Mouse (Mus musculus): Measurements from ENCODE around the gene Ankrd28.
A peak's percentile ranks its signal among the peaks of the same experiment; 100 is the strongest.
"Not testable (repeated sequence)": the region's sequence is repeated elsewhere in the genome, so short reads cannot be mapped to it uniquely, and the experiment has no call there.

Ankrd28 gene

DNA sequence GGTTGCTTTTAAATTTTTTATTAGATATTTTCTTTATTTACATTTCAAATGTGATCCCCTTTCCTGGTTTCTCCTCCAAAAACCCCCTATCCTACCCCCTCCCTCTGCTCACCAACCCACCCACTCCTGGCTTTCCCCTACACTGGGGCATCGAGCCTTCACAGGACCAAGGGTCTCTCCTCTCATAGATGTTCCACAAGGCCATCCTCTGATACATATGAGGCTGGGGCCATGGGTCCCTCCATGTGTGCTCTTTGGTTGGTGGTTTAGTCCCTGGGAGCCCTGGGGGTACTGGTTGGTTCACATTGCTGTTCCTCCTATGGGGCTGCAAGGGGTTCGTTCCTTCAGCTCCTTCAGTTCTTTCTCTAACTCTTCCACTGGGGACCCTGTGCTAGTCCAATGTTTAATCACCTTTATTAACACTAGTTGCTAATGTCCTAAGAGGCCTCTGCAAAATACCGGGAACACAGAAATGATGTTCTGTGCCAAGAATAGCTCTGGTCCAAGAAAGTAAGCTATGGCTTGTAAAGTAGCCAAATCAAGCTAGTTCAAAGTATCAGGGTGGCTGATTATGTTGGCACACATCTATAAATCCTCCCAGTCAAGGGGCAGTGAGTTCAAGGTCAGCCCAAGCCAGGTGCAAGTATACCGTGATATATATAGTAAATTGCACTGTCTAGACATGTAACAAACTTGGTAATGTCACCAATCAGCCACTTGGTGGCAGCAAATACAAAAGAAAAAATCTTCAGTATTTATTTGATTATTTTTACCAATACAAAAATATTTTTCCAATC, 36.3 kb downstream of the Ankrd28 start:
- peak; percentile 25 to 39 for DNase-seq

DNA sequence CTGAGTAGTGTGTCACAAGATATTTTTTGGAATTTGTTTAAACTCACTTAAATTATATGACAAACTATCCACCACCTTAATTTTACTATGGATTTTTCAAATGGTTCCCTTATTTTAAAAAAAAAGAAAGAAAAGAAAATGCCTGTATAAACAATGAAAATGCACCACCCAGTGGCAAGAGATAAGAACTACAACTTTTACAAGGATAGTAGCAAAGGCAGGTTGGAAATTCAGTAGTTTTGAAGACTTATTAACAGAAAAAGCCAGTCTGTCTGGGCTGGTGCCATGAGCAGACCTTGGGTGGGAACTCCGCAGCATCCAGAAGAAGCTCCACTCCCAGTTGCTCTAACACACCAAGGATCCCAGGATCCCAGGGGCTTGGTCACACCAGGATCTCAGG, 39.7 kb downstream of the Ankrd28 start:
- DNase-seq: peak; percentile 42 to 45

DNA sequence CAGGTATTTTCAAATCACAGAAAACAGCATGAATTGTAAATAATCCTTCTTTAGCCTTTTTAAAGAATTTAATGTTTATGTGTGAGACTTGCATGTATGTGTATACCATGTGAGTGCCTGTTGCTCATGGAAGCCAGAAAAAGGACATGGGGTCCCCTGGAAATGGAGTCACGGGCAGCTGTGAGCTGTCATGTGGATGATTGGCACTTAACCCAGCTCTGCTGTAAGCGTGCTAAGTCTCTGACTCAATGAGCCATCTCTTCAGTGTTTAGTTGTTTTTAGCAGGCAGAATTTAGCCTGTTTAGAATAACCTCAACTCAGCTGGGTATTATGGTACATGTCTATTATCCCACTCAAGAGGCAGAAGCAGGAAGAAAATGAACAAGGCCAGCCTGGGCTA, 43.5 kb downstream of the Ankrd28 start:
- DNase-seq: no peak

GRCm38 (mm10) chr14:31785681-31786080, 44.8 kb downstream of the Ankrd28 start:
- DNase-seq: no peak

GRCm38 (mm10) chr14:31784975-31785374, 45.5 kb downstream of the Ankrd28 start:
- DNase-seq: no peak

DNA sequence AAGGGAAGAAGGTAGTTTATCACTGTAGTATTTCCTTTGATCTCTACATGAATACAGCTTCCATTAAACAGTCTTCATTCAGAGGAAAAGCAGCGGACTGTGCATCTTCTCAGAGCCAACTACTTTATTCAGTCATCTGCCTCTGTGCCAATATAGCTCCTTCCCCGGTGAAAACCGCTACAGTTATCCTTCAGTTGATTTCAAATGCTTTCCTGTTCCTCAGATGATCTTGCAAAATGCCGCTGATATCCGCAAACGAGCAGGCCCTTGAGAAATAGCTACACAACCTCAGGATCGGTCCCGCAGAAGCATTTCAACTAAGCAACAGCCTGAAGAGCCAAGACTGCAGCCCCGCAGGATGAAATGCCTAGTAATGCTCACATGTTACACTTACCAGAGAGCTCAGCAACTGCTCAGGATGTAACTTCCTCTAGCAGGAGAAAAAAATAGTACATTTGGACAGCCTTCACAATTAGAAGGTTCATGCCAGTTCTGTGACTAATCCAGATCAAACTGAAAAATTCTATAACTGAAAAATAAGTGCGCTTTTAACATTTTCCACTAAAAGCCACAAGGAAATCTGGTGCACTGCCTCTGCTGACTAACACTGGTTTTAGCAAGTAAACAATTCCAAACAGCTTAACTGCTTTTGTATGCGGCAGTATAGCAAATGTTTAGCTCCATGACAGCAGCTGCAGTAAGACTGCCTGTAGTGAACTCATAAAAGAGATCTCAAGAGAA, 49.0 kb downstream of the Ankrd28 start:
- DNase-seq: peak; percentile 16 to 33

DNA sequence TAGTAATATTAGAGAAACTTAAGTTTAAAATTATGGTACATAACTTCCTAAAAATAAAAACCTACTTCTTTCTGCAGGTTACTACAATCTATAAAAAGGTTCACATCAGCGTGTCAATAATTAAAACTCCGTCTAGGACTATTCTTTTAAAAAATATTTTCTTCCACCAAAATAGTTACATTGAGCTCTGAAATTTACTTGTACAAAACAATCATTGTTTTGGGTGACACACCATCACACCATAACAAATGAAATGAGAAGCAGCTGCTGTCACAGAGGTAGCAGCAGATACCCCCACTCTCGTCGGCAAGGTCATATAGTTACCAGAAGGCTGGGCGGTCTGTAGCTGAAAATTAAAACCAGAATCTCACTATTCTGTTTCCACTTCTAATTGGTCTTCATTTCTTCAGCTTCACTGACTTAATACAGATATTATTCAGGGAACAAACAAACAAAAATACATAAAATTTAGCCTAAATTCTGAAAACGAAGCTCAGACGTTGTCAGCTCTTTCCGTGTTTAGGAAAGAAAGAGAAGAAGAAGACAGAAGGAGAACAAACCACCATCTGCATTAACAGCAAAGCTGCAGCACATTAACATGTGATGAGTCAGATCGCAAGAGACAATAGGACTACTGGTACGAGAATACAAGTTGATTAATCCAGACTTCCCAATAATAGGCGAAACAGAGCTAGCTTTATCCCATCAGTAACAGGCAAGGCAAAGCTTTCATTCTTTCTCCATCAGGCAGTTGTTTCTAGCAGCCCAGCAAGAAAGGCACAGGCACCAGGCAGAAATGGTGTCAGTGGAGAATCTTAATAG, 49.8 kb downstream of the Ankrd28 start:
- no peak for DNase-seq

GRCm38 (mm10) chr14:31773518-31773917, 56.9 kb downstream of the Ankrd28 start:
- DNase-seq: no peak

GRCm38 (mm10) chr14:31772251-31772650, 58.2 kb downstream of the Ankrd28 start:
- DNase-seq: no peak

DNA sequence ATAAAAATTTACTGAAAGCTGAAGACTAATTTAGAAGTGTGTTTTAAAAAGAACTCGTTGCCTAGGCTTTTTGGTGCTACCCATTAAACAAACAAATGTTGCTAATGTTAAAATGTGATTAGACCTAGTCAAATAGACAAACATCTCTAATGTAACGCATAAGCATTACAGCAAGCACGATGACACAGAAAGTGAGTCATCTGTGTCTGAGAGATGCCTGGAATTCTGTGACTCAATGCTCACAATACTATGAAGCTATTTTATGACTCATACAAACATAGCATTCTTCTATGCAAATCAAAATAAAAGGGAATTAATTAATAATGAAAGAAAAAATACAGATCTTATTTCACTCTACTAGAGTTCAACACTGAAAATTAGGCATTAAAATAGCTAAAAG, 61.9 kb downstream of the Ankrd28 start:
- DNase-seq: no peak

DNA sequence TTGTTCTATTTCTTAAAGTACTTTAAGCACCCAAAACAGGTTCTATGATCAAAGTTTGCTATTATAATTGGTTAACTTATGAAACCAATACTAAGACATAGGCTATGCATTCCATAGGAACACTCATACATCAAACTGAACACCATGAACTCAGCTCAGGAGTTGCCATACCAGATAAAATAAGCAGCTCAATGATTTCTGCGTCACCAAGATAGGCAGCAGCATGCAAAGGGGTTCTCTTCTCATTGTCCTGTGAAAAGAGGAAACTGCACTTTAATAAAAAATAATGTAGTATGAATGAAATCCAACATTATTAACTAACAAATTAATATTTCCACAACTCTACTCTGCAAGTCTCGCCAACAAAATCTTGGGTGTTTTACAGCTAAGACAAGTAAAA, 66.4 kb downstream of the Ankrd28 start:
- no peak for DNase-seq

DNA sequence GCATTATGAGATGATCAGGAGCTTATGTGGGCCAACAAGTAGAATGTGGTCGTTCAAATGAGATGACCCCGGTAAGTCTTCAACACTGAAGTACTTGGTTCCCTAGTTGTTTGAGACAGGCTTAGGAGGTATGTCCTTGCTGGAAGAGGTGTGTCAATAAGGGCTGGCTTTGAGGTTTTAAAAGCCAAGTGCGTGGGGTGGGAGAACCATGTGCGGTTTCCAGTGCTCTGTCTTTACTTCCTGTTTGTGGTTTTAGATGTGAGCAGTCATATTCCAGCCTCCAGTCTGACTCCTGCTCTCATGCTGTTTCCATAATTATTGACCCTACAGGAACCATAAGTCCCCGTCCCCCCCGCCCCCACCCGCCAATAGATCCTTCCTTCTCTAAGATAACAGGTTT, 68.7 kb downstream of the Ankrd28 start:
- DNase-seq: no peak

DNA sequence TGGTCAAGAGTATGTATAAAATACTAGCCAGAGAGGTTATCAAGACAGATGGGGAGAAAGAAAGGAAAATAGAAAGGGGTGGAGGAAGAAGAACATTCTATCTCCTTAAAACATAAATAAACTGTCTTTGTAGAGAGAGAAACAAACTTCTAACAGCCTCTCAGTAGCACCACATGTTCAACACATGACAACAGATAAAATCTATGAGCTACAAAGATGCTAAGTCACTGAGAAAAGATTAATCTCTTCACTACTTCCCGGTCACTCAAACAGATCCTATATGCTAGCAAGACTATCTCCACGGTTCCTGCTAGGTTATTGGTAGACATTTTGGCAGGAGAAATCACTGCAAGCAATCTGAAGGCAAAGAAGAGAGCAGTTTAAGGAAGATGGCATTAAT, 71.3 kb downstream of the Ankrd28 start:
- no peak for DNase-seq

- DNase-seq: not testable (repeated sequence)
Observed at GRCm38 (mm10) chr14:31758410-31758809, 72.0 kb downstream of the Ankrd28 start.

DNA sequence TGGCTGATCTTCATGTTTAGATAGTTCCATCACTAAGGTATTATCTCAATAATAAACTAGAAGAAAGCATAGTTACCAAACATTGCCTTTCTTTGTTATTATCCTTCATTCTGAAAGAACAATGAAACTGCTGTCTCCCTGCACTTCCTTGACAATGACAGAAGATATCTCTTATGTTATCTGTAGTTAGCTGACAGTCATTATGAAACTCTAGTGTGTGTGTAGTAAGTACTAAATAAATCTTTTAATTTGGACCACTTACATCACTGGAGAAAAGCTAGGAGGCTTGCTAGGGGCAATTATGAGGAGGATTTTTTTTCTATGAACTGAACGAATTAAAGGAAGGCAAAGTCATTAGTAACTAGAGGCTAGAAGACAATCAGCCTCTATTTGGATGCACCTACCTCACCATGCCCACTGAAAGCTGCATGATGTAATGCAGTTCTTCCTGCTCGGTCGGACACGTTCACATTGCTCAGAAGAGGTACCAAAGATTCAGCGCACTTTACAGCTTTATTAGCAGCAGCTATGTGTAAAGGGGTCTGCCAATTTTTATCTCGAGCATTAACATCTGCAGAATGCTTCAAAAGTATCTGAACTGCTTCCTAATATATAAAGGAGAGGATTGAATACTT, 82.1 kb downstream of the Ankrd28 start:
- no peak for DNase-seq

DNA sequence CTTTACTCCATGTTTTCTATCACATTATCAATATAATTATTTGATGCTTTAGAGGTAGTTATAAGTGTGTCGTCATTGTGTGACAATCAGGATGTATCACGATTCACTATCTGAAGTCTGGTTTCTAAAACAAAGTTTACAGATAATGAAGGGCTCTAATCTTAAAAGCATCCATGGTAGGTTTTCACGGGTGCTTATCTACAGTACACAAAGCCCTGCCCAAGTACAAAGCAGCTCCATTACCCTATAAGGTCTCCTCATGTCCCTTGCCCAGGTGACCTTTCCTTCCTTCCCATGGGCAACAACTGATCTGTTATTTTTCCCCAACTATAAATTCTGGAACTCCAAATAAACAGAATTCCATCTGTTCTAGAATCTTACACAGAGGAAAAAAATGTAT, 87.9 kb downstream of the Ankrd28 start:
- no peak for DNase-seq

- DNase-seq: no peak
Observed at GRCm38 (mm10) chr14:31734811-31735210, 95.6 kb downstream of the Ankrd28 start.

- no peak for DNase-seq
Observed at GRCm38 (mm10) chr14:31727522-31727921, 102.9 kb downstream of the Ankrd28 start.

GRCm38 (mm10) chr14:31722746-31723145, 107.7 kb downstream of the Ankrd28 start:
- no peak for DNase-seq

DNA sequence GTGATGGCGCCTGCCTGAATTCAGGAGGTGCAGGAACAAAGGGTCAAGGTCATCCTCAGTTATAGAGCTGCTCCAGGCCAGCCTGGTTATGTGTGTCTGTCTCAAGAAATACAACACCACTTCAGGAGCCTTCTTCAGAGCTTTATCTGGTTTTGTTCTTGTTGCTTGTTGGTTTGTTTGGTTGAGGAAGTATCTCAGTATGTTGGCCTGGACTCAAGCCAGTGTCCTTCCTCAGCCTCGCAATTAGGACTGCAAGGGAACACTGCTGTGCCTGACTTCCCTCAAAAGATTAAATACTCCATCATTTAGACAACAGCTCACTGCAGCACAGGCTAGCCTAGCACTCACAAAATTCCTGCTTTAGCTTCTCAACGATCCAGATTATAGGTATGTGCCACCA, 109.2 kb downstream of the Ankrd28 start:
- DNase-seq: no peak

DNA sequence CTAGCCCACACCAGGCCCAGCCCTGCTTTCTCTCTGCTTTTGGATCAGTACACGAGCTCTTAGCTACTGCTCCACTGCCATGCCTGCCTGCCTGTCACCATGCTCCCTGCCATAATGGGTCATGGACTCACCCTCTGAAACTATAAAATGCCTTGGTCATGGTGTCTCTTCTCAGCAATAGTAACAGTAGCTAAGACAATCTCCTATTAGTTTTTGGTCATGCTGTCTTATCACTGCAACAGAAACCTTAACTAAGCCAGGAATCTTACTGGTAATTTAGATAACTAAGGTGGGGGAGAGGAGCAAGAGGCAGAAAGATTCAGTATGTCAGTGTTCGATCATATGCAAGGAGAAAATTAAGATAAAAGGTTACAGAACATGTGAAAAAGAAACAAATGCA, 112.1 kb downstream of the Ankrd28 start:
- no peak for DNase-seq

GRCm38 (mm10) chr14:31717360-31717759, 113.1 kb downstream of the Ankrd28 start:
- no peak for DNase-seq

GRCm38 (mm10) chr14:31715669-31716068, 114.8 kb downstream of the Ankrd28 start:
- DNase-seq: no peak

Measured in kidney, postnatal 36 days (tissue).